Mouse (Mus musculus) hindbrain, postnatal 0 days (tissue): ENCODE data around the gene Smc1a. TPM values are rescaled to one million over a fixed set of nuclear protein-coding genes. Genes with fewer than 3 reads are reported as not detected.

ENCODE experiments used
- ATAC-seq: fragments of 200-750 bp; cut with Nextera tagmentation; 2 replicates; pipeline ENCODE4 v1.8.0; 2017; ENCODE audit warnings: mild to moderate bottlenecking, moderate TSS enrichment, moderate library complexity
- DNase-seq: peaks from one replicate; pipeline ENCODE4 v3.0.0-alpha.2; 2015; ENCODE audit warnings: low spot score
- H3K27ac ChIP-seq: fragments of 300-500 bp; sonication (generic); 2 replicates; pipeline ENCODE4 v1.5.1; 2014; ENCODE audit warnings: mild to moderate bottlenecking
- H3K27me3 ChIP-seq: fragments of 300-500 bp; sonication (generic); 2 replicates; pipeline ENCODE4 v1.6.1; 2014; ENCODE audit warnings: low read length, mixed read lengths; ENCODE audit not compliant: insufficient read depth
- H3K36me3 ChIP-seq: fragments of 300-500 bp; sonication (generic); 2 replicates; pipeline ENCODE4 v1.6.1; 2014; ENCODE audit warnings: low read length, mixed read lengths; ENCODE audit not compliant: insufficient read depth
- H3K4me1 ChIP-seq: fragments of 300-500 bp; sonication (generic); 2 replicates; pipeline ENCODE4 v1.6.1; 2014; ENCODE audit warnings: antibody characterized with exemption, low read length, mixed read lengths; ENCODE audit not compliant: insufficient read depth
- H3K4me2 ChIP-seq: fragments of 300-500 bp; sonication (generic); 2 replicates; pipeline ENCODE4 v1.6.1; 2014; ENCODE audit warnings: low read depth, mild to moderate bottlenecking, low read length, moderate library complexity, mixed read lengths
- H3K4me3 ChIP-seq: fragments of 300-500 bp; sonication (generic); 2 replicates; pipeline ENCODE4 v1.5.1; 2014; ENCODE audit warnings: low read length
- H3K9ac ChIP-seq: fragments of 300-500 bp; sonication (generic); replicated peaks from 2 replicates; pipeline ENCODE4 v1.6.1; 2014; ENCODE audit warnings: mild to moderate bottlenecking, low read length, moderate library complexity, mixed read lengths
- H3K9me3 ChIP-seq: fragments of 300-500 bp; sonication (generic); 2 replicates; pipeline ENCODE4 v1.6.1; 2016; ENCODE audit warnings: low read length, mixed read lengths
- CTCF ChIP-seq: IDR thresholded peaks from 2 replicates; pipeline ENCODE4 v1.5.1; 2016; ENCODE audit warnings: antibody characterized with exemption, control low read depth, low read depth
- WGBS: fragments of 180-500 bp; shearing (Covaris S2); extraction: QIAGEN DNeasy Blood & Tissue Kit; methylation state at CpG from one replicate; pipeline ENCODE4 v1.1.7; 2014; 5-methylcytosine and 5-hydroxymethylcytosine counted together
- polyA plus RNA-seq: library from polyadenylated mRNA; unstranded; fragments of >200 nt; fragmentation: Nextera tagmentation; extraction: Ambion mirVana; gene quantifications from 2 replicates; pipeline ENCODE4 v1.2.1, GENCODE M21; 2015
- total RNA-seq: library from RNA; depleted of rRNA; stranded (reverse); fragments of >200 nt; gene quantifications from 2 replicates; pipeline ENCODE4 v1.2.3, GENCODE M21; 2014

The Smc1a gene
- total and polyA plus RNA-seq, 2 experiments from 2014 or later, result 22.5 to 51.9 TPM

DNA sequence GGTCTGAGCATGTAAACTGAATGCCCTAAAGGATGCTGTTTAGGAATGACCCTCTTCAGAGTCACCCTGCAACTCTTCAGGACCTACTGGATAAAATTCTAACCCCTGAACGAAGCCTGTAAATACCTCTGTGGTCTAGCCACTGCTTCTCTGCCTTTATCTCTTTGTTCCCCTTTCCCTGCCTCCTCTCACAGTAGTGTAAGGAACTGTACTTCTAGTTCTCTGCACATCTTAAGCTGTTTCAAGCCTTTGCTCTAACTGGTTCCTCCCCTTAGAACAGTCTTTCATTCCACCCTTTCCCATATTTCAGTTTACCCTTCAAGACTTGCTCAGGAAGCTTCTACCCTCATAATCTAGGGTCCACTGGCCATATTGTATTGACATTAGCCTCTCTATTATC lies 8.4 kb upstream of the Smc1a start:
- 70% methylated on average over 1 of the region's 1 CpGs for WGBS
- ATAC-seq, result no peak
- Histone ChIP-seq H3K27ac (no peak overlapping the region), H3K4me1 (no peaks in the 10 kb centered on the region), H3K4me2 (no peak overlapping the region), H3K27me3 (no peaks in the 10 kb centered on the region), H3K36me3 (no peaks in the 10 kb centered on the region), H3K9me3 (no peaks in the 10 kb centered on the region), H3K4me3 (no peak overlapping the region), H3K9ac (no peak overlapping the region)
- TF ChIP-seq CTCF, result no peak
- no peak for DNase-seq

DNA sequence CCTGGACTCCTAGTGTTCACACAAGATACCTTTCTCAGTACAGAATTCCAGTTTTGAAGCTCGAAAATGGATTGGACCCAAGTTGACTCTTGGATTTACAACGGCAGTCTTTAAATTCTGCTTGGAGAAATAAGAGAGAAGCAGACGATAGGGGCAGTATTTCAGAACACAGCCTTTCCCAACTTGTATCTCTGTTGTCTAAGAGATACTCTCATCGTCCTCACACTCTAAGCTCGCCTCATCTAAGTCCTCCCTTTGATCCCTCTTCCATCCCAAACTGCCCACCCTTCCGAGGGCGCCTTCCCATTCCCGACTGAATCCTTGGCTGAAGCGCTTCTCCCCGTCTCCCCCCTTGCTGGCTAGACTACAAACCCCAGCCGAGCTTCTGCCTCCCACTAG lies 477 bp upstream of the Smc1a start:
- Histone ChIP-seq H3K9me3 (no peaks in the 10 kb centered on the region), H3K4me3 (peak overlapping the region; percentile 52), H3K27me3 (no peaks in the 10 kb centered on the region), H3K4me1 (no peaks in the 10 kb centered on the region), H3K36me3 (no peaks in the 10 kb centered on the region), H3K4me2 (peak overlapping the region; percentile 61), H3K27ac (peak overlapping the region; percentile 85), H3K9ac (peak overlapping the region; percentile 43; the same call in 1 of the 2 replicates)
- WGBS, result 39% methylated on average over 11 of the region's 11 CpGs
- ATAC-seq (no peak), DNase-seq (no peak)
- TF ChIP-seq CTCF, result peak; percentile 35; the same call in 1 of the 2 replicates

DNA sequence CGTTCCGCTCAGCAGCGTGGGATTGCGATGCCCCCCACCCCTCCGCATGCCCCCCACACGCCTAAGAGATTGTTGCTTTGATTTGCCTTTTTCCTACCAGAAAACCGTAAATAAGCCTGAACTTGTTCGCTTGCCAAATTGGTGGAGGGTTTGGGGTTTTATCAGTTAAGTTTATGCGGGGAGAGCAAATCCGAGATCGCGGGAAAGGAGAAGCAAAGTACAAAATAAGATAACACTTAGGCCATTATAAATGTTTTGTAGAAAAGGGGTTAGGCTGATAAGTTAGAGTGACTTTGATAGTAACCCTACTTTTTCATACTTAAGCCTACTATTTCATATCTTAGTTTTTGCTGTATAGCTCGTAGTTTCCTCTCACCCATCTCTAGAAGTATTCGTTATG lies 958 bp downstream of the Smc1a start:
- DNase-seq (no peak), ATAC-seq (no peak)
- WGBS, result 29% methylated on average over 14 of the region's 14 CpGs
- H3K9me3 ChIP-seq, result no peaks in the 10 kb centered on the region
- TF ChIP-seq CTCF, result no peak
- no peaks in the 10 kb centered on the region for H3K27me3 ChIP-seq
- H3K27ac ChIP-seq, result no peak overlapping the region
- H3K36me3 ChIP-seq, result no peaks in the 10 kb centered on the region
- peak overlapping the region; percentile 52 for H3K4me3 ChIP-seq
- H3K4me2 ChIP-seq, result peak overlapping the region; percentile 57
- H3K4me1 ChIP-seq, result no peaks in the 10 kb centered on the region
- H3K9ac ChIP-seq, result peak overlapping the region; percentile 54; the same call in 1 of the 2 replicates

DNA sequence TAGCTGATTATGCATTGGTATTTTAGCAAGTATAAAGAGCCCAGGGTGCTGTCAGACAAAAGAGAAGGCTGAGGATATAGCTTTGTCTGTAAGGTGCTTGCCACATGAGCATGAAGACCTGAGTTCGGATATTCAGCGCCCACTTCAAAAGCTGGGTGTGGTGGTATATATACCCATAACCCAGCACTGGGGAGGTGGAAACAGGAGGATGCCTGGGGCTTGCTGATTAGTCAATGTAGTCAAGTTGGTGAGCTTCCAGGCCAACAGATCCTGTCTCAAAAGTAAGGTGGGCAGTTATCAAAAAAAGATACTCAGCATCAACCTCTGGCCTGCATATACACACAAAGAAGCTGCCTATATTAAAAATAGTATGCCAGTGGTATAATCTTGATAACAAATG lies 3.1 kb downstream of the Smc1a start:
- Histone ChIP-seq H3K27ac (no peak overlapping the region), H3K4me1 (no peaks in the 10 kb centered on the region), H3K36me3 (no peaks in the 10 kb centered on the region), H3K4me2 (no peak overlapping the region), H3K27me3 (no peaks in the 10 kb centered on the region), H3K9ac (no peak overlapping the region), H3K9me3 (no peaks in the 10 kb centered on the region), H3K4me3 (no peak overlapping the region)
- 88% methylated on average over 2 of the region's 2 CpGs for WGBS
- no peak for DNase-seq
- no peak for TF ChIP-seq CTCF
- no peak for ATAC-seq

DNA sequence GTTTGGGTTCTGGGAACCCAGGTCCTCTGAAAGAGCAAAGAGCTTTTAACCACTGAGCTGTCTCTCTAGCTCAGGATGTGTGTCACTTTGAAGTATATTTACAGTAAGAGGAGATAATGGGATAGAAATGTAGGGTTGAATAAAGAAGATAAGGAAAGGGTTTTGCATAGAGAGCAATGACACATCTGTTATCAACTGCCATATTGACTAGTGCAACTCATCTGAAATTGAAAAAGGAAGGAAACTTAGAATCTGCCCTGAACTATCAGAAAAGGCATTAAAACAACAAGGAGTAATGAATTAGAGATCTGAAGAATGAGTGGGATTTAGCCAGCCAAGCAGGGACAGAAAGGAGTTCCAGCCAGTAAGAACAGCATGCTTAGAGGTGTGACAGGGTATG lies 23.6 kb downstream of the Smc1a start:
- Histone ChIP-seq H3K36me3 (0 out of 2 replicates have a peak, but pooled peaks cover 4% of the 10 kb centered on the region), H3K9ac (no peak overlapping the region), H3K27me3 (no peaks in the 10 kb centered on the region), H3K4me1 (no peaks in the 10 kb centered on the region), H3K9me3 (no peaks in the 10 kb centered on the region), H3K4me3 (no peak overlapping the region), H3K27ac (no peak overlapping the region), H3K4me2 (no peak overlapping the region)
- no peak for TF ChIP-seq CTCF
- ATAC-seq (no peak), DNase-seq (no peak)

DNA sequence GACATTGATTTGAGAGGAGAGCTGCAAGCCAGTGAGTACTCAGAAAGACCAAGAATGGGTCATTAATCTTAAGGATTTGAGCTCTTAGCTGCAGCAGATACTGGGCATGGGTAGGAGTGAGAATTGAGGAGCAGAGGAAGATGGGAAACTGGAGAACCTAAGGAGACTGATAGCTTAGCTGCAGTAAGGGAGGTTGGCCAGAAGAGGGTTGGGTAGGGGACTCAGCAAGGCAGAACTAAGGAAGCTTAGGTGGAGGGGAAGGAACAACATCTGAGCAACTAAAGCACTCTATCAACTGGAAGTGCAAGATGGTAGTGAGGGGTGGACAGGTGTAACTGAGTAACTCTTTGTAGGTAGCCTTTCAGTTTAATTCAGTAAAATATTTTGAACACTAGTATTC lies 31.0 kb downstream of the Smc1a start:
- Histone ChIP-seq H3K9me3 (no peaks in the 10 kb centered on the region), H3K9ac (no peak overlapping the region), H3K4me3 (no peak overlapping the region), H3K27ac (no peak overlapping the region), H3K36me3 (no peaks in the 10 kb centered on the region), H3K27me3 (no peaks in the 10 kb centered on the region; the same call in 1 of the 2 replicates), H3K4me2 (no peak overlapping the region), H3K4me1 (no peaks in the 10 kb centered on the region)
- DNase-seq, result peak; percentile 4
- peak; percentile 55 for TF ChIP-seq CTCF
- no peak for ATAC-seq

DNA sequence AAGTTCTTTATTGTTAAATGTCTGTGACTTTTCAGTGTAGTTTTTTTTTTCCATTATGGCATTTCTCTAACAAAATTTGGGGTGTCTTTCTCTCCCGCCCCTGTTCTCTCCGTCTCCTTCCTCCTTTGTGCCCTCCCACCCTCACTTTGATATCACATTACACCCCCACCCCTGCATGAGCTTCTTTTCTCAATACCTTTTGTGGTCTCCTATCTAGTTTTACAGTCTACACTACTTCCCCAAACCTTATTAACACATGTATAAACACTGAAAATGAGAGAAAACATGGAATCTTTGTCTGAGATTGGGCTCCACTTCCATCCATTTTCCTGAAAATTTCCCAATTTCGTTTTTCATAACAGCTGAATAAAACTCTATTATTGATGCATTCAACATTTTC lies 36.3 kb downstream of the Smc1a start:
- ATAC-seq (no peak), DNase-seq (no peak)
- no peak for TF ChIP-seq CTCF
- Histone ChIP-seq H3K27ac (no peak overlapping the region), H3K4me3 (no peak overlapping the region), H3K4me2 (no peak overlapping the region), H3K27me3 (peaks cover 4% of the 10 kb centered on the region; the same call in 1 of the 2 replicates), H3K9me3 (no peaks in the 10 kb centered on the region), H3K4me1 (no peaks in the 10 kb centered on the region), H3K9ac (no peak overlapping the region), H3K36me3 (no peaks in the 10 kb centered on the region)
- WGBS, result 71% methylated on average over 3 of the region's 3 CpGs
